Mouse (Mus musculus) macrophage (primary cell): ENCODE measurements around the gene Ifi27. TPM values are rescaled to one million over a fixed set of nuclear protein-coding genes. Genes with fewer than 3 reads are reported as not detected.
A peak's percentile ranks its signal among the peaks of the same experiment; 100 is the strongest.

Source experiments
- H3K27ac ChIP-seq: fragments of 350-480 bp; formaldehyde crosslinking; 2 replicates; pipeline ENCODE4 v1.9.0; 2021
- H3K36me3 ChIP-seq: fragments of 350-480 bp; formaldehyde crosslinking; 2 replicates; pipeline ENCODE4 v1.9.0; 2021; ENCODE audit errors: inconsistent target
- H3K4me3 ChIP-seq: fragments of 350-480 bp; formaldehyde crosslinking; 2 replicates; pipeline ENCODE4 v1.9.0; 2021; ENCODE audit errors: inconsistent target
- H3K79me2 ChIP-seq: fragments of 350-480 bp; formaldehyde crosslinking; 2 replicates; pipeline ENCODE4 v1.9.0; 2021; ENCODE audit errors: inconsistent target
- WGBS: methylation state at CpG from one replicate; pipeline ENCODE4 v1.1.7; 2026; ENCODE audit warnings: inconsistent platforms; ENCODE audit not compliant: missing documents; 5-methylcytosine and 5-hydroxymethylcytosine counted together
- polyA plus RNA-seq: library from polyadenylated mRNA; stranded (reverse); fragments of 250-400 nt; gene quantifications from 3 replicates; pipeline ENCODE4 v1.2.4, GENCODE M21; 2018; ENCODE audit warnings: inconsistent platforms
- total RNA-seq, 78 experiments: library from RNA; depleted of rRNA; stranded (reverse); fragments of 250-400 nt; gene quantifications; 1 replicate in 9 of 78; 2 replicates in 24 of 78; 3 replicates in 43 of 78; 4 replicates in 2 of 78; pipeline ENCODE4 v1.2.4; 2018; ENCODE audit warnings: inconsistent platforms in 56 of 78

Ifi27 gene
- total RNA-seq (2018; cell fraction: chromatin; rRNA removed), result 100 to 1,000 TPM in 8 of 26 experiments, 10 to 100 TPM in 18; 13.8 to 156 (median 36.4) TPM
- total RNA-seq (2018; cell fraction: cytosol; rRNA removed), result 10 to 100 TPM in 25 of 26 experiments, 1 to 10 TPM in 1; 9.7 to 91.7 (median 42.8) TPM
- total RNA-seq (2018; cell fraction: nucleus; rRNA removed), result 100 to 1,000 TPM in 6 of 26 experiments, 10 to 100 TPM in 18, 1 to 10 TPM in 2; 7.8 to 126 (median 30.5) TPM
- 46.8 to 77.9 TPM (median 73.3 TPM) in 3 replicates for polyA plus RNA-seq

DNA sequence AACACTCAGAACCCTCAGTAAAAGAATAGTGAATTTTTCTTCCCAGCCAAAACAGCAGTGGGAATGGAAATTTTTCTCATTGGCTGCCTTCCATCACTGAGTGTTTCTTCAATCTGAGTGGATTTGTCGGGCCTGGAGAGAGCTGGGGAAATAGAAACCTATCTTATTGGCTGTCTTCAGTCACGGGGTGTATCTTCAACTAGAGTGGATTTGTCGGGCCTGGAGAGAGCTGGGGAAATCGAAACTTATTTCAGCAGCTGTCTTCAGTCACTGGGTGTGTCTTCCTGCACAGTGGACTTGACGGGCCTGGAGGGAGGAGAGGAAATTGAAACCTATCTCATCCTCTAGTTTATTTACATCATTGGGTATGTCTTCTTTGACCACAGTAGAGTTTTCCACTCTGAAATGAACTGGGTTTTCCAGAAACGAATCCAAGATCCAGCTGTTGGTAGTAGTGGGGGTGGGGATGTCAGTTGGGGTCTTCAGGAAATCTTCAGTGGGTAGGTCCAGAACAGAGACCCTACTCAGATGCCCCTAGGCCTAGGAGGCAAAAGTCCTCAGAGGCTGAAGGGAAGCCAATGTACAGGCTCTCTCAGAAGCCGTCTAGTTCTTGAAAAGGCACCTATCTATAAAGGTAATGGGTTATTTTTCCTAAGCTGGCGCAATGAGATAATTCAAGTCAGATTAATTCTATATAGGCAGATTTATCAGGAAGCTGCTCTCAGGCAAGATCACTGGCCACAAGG lies at the start of gene Ifi27:
Gene Ifi27 (plus strand): TSS at position 226 of the 746 bp plus-strand sequence.
- Histone ChIP-seq H3K4me3 (peak within 1 kb of the TSS; percentile 21), H3K36me3 (no peaks in the 10 kb centered on the region), H3K79me2 (no peaks in the 10 kb centered on the region), H3K27ac (peak within 1 kb of the TSS; percentile 84)
- WGBS, result 41% methylated on average over 8 of the region's 8 CpGs

DNA sequence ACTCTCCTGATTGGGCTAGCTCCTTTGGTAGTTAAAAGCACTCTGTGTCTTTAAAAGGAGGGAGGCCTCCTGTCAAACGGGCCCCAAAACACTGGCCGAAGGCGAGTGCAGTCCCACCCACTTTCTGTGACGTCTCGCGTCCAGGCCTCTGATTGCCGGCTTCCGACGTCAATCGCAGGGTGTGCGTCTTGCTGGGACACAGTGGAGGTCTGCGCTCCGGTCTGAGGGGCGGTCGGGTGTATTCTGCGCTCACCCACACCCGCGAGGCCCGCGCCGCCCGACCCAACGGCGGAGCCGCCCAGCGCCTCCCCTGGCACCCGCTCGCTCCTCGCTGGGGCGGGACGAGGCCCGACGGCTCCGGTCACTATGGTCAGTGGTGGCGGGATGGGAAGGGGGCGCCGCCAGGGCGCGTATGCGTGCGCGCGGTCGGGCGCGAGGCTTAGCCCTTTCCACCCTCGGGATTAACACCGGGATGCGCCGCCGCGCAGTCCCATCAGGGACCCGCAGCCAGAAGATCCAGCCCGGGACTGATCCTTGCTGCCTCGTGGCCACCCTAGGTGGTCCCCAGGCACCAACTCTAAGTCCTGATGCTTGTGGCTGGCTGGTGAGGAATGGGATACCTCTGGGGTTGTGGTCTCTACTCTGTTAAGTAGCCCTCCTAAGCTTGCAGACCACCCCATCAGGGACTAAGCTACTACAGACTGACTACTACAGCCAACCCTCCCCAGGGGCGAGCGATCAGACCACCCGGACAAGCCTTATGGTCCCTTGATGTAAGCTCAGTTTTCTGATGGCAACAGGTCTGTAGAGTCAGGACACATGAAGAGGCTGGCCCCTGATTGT lies 45.3 kb upstream of the Ifi27 start, which contains the start of gene Otub2:
Gene Otub2 (plus strand): TSS at position 178 of the 843 bp plus-strand sequence.
- Histone ChIP-seq H3K27ac (no peak within 1 kb of the TSS), H3K4me3 (peak within 1 kb of the TSS; percentile 34), H3K36me3 (no peaks in the 10 kb centered on the region), H3K79me2 (no peaks in the 10 kb centered on the region)
- 1% methylated on average over 58 of the region's 58 CpGs for WGBS

DNA sequence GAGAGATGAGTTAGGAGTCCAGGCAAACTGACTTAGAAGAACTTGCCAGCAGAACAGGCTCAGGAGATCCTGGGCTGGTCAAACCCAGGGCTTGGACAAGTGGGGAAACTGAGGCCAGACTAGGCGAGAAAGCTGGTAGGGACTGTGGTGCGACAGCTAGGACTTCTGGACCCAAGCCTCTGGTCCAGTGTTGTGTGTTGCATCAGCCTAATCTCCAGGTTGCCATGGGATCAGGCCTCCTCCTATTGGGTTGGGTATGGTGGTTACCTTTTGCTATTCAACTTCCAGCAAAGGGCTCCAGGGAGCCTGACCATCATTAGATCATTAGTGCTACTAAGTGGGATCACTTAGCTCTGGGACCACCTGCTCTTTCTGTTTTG lies 44.7 kb upstream of the Ifi27 start:
- 85% methylated on average over 2 of the region's 2 CpGs for WGBS
- Histone ChIP-seq H3K27ac (no peak overlapping the region), H3K36me3 (no peaks in the 10 kb centered on the region), H3K79me2 (no peaks in the 10 kb centered on the region), H3K4me3 (peak overlapping the region; percentile 34; the same call in 1 of the 2 replicates)

DNA sequence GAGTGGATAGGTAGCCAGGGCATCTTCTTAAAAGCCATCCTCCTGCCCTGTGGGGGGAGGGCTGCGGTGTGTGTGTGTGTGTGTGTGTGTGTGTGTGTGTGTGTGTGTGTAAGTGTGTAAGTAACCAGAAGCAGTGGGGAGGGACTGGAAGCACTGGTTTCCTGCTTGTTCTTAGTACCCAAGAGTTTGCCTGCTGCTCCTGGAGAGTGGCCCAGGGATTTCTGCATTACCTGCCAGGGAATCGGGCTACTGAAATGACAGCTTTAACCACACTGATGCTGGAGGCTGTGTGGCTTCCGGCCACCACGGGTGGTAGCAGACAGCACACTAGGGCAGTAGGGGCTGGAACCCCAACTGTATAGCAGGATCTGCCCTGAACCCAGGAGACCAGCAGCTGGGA lies 44.0 kb upstream of the Ifi27 start:
- Histone ChIP-seq H3K4me3 (no peak overlapping the region), H3K79me2 (no peaks in the 10 kb centered on the region), H3K36me3 (no peaks in the 10 kb centered on the region), H3K27ac (no peak overlapping the region)
- WGBS, result 34% methylated on average over 4 of the region's 4 CpGs

DNA sequence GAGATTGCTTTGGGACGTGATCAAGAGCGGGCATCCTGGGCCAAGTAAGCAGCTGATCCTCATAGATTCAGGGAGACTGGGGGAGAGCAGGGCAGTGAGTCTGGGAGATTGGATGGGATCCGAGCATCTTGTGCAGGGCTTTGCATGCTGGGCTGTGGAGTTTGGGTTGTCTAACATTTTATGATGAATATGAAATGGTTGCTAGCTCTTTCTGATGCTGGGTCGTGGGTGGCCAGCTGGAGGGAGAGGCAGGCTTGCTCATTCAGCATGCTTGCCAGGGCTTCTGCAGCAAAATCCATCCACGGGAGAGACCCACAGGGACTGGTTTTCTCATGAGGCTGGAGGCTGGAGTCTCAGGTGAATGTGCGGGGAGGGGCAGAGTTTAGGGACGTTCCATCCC lies 42.9 kb upstream of the Ifi27 start:
- H3K27ac ChIP-seq, result no peak overlapping the region
- no peaks in the 10 kb centered on the region for H3K36me3 ChIP-seq
- WGBS, result 93% methylated on average over 7 of the region's 7 CpGs
- no peak overlapping the region for H3K4me3 ChIP-seq
- no peaks in the 10 kb centered on the region for H3K79me2 ChIP-seq

DNA sequence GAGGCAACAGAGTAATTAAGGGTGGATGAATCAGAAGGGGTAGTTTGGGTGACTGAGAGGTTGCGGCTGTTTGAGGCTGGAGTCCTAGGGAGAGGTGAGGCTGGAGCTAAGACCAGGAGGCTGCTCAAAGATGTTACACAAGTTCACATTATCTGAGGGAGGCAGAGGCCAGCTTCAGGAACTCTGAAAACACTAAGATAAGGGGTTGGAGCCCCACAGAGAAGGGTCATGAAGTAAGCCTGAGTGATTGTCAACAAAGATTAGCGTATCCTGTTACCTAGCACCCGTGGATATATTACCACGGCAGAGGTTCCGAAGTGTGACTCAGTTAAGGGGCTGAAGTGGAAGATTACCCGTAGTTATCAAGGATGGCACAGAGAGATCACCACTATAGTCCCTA lies 40.5 kb upstream of the Ifi27 start:
- H3K4me3 ChIP-seq, result no peak overlapping the region
- 51% methylated on average over 6 of the region's 6 CpGs for WGBS
- H3K27ac ChIP-seq, result no peak overlapping the region
- H3K79me2 ChIP-seq, result no peaks in the 10 kb centered on the region
- H3K36me3 ChIP-seq, result no peaks in the 10 kb centered on the region

DNA sequence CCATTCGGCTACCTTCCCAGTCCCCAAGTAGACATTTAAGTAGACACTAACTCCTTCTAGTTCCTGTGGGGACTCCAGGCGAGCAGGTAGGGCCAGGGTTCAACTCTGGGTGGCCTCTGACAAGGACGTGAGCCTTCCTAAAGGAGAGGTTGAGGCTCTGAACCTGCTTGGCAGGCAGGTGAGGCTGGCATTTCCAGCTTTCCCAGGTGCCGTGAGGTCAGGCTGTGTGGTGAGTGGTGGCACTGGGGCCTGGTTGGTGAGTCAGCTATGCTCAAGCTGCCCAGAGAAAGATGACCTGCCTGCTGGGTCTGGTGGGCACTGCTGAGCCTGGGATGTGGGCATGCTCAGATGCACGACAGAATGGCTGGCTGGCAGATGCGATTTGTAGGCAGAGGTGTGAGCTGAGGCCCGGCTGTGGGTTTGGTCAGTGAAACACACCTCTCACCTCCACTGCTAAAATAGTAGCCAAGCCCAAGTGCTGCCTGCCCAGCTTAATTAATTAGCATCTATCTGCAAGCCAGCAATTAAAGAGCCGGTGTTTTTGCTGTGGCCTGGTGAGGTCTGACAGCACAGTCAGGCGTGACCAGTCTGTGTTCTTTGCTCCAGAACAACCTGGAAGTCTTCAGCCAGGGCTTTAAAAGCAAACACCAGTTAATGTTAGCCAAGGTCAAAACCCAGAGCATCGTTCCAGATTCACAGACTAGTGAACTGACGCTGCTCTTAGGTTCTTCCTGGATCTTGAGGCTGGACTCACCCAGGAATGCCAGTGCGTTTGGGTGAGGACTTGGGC lies 38.3 kb upstream of the Ifi27 start:
- H3K36me3 ChIP-seq, result no peaks in the 10 kb centered on the region
- no peak overlapping the region for H3K4me3 ChIP-seq
- no peak overlapping the region for H3K27ac ChIP-seq
- H3K79me2 ChIP-seq, result no peaks in the 10 kb centered on the region
- 87% methylated on average over 12 of the region's 12 CpGs for WGBS

DNA sequence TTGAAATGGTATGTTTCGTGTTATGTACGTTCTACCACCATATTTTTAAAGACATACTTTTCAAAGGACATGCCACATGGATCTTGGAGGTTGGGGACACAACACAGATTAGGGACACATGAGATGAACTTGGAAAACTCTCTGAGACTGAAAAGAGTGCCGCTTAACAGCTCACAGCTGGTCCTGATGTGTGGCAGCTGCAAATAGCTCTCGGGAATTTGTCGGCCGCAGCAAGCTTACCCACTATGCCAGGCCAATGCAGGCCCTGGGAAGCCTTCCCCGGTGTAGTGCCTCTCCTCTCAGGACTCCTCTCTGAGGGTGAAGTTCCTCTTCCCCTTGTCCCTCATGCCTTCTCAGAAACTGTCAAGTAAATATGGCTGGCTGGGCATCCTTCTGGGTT lies 37.3 kb upstream of the Ifi27 start:
- Histone ChIP-seq H3K79me2 (no peaks in the 10 kb centered on the region), H3K36me3 (no peaks in the 10 kb centered on the region), H3K27ac (no peak overlapping the region), H3K4me3 (no peak overlapping the region)
- 88% methylated on average over 7 of the region's 7 CpGs for WGBS

DNA sequence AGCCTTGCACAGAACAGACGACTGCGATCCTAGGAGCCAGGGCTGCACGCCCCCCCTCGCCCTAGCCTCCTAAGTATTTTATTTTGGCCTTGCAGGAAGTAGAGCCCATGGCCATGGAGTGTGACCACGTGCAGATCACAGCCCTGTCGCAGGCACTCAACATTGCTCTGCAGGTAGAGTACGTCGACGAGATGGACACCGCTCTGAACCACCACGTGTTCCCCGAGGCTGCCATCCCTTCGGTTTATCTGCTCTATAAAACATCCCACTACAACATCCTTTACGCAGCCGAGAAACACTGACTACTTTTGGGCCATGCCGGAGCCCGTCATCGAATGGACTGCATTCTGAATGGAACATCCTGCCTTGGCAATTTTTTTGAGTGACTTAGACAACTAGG lies 29.9 kb upstream of the Ifi27 start:
- no peak overlapping the region for H3K4me3 ChIP-seq
- WGBS, result 89% methylated on average over 17 of the region's 18 CpGs
- H3K79me2 ChIP-seq, result no peaks in the 10 kb centered on the region
- H3K27ac ChIP-seq, result no peak overlapping the region
- H3K36me3 ChIP-seq, result peaks cover 40% of the 10 kb centered on the region

DNA sequence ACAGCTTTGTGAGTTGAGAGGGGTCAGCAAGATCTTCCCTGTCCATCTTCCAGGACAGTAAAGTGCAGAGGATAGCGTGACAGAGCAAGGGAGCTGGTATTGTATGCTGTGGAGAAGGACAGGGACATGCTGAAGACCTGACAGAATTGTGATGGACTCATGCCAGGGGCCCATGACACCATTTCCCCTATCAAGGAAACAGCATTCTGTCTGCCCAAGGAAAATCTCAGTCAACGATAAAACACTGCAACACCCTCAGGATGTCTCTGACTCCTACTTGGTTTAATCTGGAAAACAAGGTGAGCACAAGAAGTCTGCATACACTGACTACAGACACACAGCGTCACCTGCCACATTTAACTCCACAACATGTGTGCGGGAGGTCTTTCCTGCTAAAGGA lies 26.3 kb upstream of the Ifi27 start, which contains the start of gene 9330161L09Rik:
Gene 9330161L09Rik (minus strand): TSS at position 101 of the 400 bp plus-strand sequence.
- H3K4me3 ChIP-seq, result no peak within 1 kb of the TSS
- WGBS, result 88% methylated on average over 4 of the region's 4 CpGs
- peaks cover 75% of the 10 kb centered on the region for H3K36me3 ChIP-seq
- H3K27ac ChIP-seq, result no peak within 1 kb of the TSS
- H3K79me2 ChIP-seq, result no peaks in the 10 kb centered on the region

DNA sequence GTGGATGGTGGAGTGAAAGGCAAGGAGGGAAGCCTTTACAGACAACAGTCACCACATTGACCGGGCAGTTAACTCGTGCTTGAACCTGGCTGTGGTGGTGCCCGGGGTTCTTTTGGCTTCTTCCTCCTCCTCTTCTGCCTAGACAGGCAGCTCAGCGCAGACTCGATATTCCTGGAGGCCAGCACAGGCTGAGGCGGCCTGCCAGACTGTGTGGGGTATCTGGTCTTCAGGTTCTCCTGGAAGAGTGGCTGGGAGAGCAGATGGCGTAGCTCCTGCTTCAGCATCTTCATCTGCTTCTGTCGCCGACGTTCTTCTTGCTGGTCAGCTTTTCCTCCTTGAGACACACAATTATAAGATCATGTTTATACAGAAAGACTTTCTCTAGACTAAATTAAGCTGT lies 25.9 kb upstream of the Ifi27 start:
- no peaks in the 10 kb centered on the region for H3K79me2 ChIP-seq

DNA sequence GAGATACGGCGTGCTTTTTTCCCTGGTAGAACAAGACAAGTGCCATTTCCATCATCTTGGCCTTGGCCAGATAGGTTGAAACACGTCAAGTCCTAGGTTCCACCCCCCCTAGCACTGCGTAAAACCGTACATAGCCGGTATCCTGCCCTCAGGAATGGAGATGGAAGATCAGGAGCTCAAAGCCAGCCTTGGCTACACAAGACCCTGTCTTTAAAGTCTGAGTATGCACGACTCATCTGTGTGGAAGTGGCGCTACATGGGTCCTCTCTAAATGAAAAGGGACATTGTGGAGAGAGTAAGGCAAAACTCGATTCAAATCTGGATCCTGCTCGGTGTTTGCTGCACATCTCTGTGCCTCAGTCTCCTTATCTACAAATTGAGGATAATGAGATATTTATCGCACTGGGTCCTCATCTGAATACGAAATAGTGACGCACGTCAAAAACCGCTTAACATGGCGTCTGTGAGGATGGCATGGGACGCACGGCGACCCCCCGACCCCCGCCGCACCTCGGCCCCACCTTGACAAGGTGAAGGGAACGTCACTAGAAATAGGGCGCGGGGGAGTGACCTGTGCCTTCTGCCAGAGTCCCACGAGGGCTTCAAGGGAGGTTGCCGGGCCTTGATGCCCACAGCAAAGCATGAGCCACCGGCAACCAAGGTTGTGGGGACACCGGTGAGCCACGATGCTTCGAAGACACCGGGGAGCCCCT lies 8.8 kb upstream of the Ifi27 start:
- WGBS, result 9% methylated on average over 33 of the region's 33 CpGs
- H3K36me3 ChIP-seq, result peaks cover 5% of the 10 kb centered on the region
- H3K79me2 ChIP-seq, result peaks cover 54% of the 10 kb centered on the region
- H3K27ac ChIP-seq, result peak overlapping the region; percentile 43
- H3K4me3 ChIP-seq, result peak overlapping the region; percentile 89

More for the DNA sequence above, 25.9 kb upstream of the Ifi27 start:
- no peak overlapping the region for H3K4me3 ChIP-seq
- no peak overlapping the region for H3K27ac ChIP-seq
- WGBS, result 95% methylated on average over 9 of the region's 10 CpGs
- peaks cover 80% of the 10 kb centered on the region for H3K36me3 ChIP-seq

DNA sequence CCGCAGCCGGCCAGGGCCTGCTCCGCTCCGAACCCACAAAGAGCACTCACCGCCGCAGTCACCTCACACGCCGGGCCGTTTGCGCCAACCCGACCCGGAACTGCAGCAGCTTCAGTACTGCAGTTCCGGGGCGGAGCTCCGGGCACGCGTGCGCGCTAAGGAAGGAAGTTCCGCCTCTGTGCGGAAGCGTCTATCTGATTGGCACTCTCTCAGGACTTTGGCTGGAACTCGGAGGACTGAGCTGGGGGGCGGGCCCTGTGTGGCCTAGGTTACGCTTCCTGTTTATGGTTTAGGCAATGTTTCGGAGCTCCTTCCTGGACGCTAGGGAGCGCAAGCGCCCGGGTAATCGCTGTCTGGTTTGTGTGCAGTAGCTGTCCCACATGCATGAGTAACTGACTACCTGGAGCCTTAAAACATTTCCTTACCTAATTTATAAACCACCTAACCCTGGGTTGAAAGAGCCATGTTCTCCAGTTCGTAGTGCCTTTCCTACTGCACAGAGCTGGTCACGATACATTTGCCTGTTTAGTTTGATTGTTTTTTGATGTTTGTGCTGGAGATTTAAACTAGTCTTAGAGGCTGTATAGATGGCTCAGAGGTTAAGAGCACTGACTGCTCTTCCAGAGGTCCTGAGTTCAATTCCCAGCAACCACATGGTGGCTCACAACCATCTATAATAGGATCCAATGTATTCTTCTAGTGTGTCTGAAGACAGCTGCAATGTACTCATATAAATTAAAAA lies 8.1 kb upstream of the Ifi27 start, which contains the start of gene Ddx24:
Gene Ddx24 (minus strand): TSS at position 102 of the 742 bp plus-strand sequence.
- peak within 1 kb of the TSS; percentile 43 for H3K27ac ChIP-seq
- under 1% methylated on average over 32 of the region's 33 CpGs for WGBS
- H3K36me3 ChIP-seq, result no peaks in the 10 kb centered on the region; the same call in 1 of the 2 replicates
- peaks cover 47% of the 10 kb centered on the region for H3K79me2 ChIP-seq
- peak within 1 kb of the TSS; percentile 89 for H3K4me3 ChIP-seq
